Mouse (Mus musculus) lung, embryonic 14.5 days (tissue): ENCODE results near the gene Vasp. TPM values are rescaled to one million over a fixed set of nuclear protein-coding genes. Genes with fewer than 3 reads are reported as not detected.

Experiments used
- ATAC-seq: fragments of 200-750 bp; cut with Nextera tagmentation; 2 replicates; pipeline ENCODE4 v1.8.0; 2017; ENCODE audit warnings: mild to moderate bottlenecking, moderate TSS enrichment, moderate library complexity; ENCODE audit not compliant: insufficient read depth
- DNase-seq: peaks from one replicate; pipeline ENCODE4 v3.0.0-alpha.2; 2015
- H3K27ac ChIP-seq: fragments of 300-500 bp; sonication (generic); 2 replicates; pipeline ENCODE4 v1.5.1; 2014; ENCODE audit warnings: low read depth, mild to moderate bottlenecking, moderate library complexity
- H3K27me3 ChIP-seq: fragments of 300-500 bp; sonication (generic); 2 replicates; pipeline ENCODE4 v1.6.1; 2014; ENCODE audit warnings: low read length, control low read depth; ENCODE audit not compliant: insufficient read depth
- H3K36me3 ChIP-seq: fragments of 300-500 bp; sonication (generic); 2 replicates; pipeline ENCODE4 v1.6.1; 2014; ENCODE audit warnings: control low read depth; ENCODE audit not compliant: insufficient read depth
- H3K4me1 ChIP-seq: fragments of 300-500 bp; sonication (generic); 2 replicates; pipeline ENCODE4 v1.6.1; 2014; ENCODE audit warnings: antibody characterized with exemption, control low read depth; ENCODE audit not compliant: insufficient read depth
- H3K4me2 ChIP-seq: fragments of 300-500 bp; sonication (generic); 2 replicates; pipeline ENCODE4 v1.6.1; 2014; ENCODE audit warnings: mild to moderate bottlenecking
- H3K4me3 ChIP-seq: fragments of 300-500 bp; sonication (generic); 2 replicates; pipeline ENCODE4 v1.5.1; 2014; ENCODE audit warnings: low read depth, low read length
- H3K9ac ChIP-seq: fragments of 300-500 bp; sonication (generic); 2 replicates; pipeline ENCODE4 v1.6.1; 2014
- H3K9me3 ChIP-seq: fragments of 300-500 bp; sonication (generic); 2 replicates; pipeline ENCODE4 v1.6.1; 2016; ENCODE audit warnings: low read depth, low read length, control low read depth
- CTCF ChIP-seq: IDR thresholded peaks from 2 replicates; pipeline ENCODE4 v1.5.1; 2016; ENCODE audit warnings: antibody characterized with exemption, low read depth
- WGBS: fragments of 180-500 bp; shearing (Covaris S2); extraction: QIAGEN DNeasy Blood & Tissue Kit; methylation state at CpG from one replicate; pipeline ENCODE4 v1.1.7; 2014; 5-methylcytosine and 5-hydroxymethylcytosine counted together
- polyA plus RNA-seq: library from polyadenylated mRNA; unstranded; fragments of >200 nt; fragmentation: Nextera tagmentation; extraction: Ambion mirVana; gene quantifications from 2 replicates; pipeline ENCODE4 v1.2.1, GENCODE M21; 2014

The Vasp gene
- polyA plus RNA-seq, 1 experiment from 2014 or later = 95.3 TPM

DNA sequence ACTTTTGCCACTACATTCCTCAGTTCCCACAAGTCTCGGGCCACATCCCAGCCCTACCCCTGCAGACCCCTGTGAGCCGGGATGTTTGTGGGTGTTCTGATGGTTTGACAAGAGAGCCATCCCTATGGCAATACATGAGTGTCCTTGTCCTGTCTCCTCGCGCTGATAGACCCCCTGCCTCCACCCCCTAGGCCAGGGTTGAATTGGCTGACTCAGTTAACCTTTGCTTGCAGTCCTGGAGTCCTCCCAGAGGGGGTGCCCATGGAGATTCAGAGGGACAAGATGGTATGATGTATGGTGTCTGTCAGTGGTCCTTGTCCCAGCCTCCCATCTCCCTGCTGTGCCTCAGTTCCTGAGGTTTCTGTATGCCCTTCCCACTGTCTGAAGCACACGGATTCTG is 42.4 kb upstream of the Vasp start:
- Histone ChIP-seq H3K9me3 (no peaks in the 10 kb centered on the region), H3K4me1 (no peaks in the 10 kb centered on the region), H3K27me3 (no peaks in the 10 kb centered on the region), H3K9ac (no peak overlapping the region), H3K4me2 (no peak overlapping the region), H3K36me3 (no peaks in the 10 kb centered on the region), H3K4me3 (no peak overlapping the region), H3K27ac (no peak overlapping the region)
- WGBS = 41% methylated on average over 5 of the region's 5 CpGs
- TF ChIP-seq CTCF = no peak
- no peak for DNase-seq
- no peak for ATAC-seq

GRCm38 (mm10) chr7:19311991-19312390 is 40.4 kb upstream of the Vasp start:
- TF ChIP-seq CTCF = no peak
- Histone ChIP-seq H3K4me1 (no peaks in the 10 kb centered on the region), H3K27ac (no peak overlapping the region), H3K4me2 (no peak overlapping the region), H3K9me3 (no peaks in the 10 kb centered on the region), H3K4me3 (no peak overlapping the region), H3K27me3 (peaks cover 5% of the 10 kb centered on the region; the same call in 1 of the 2 replicates), H3K9ac (no peak overlapping the region), H3K36me3 (no peaks in the 10 kb centered on the region)
- DNase-seq = no peak
- no peak for ATAC-seq
- WGBS = 36% methylated on average over 4 of the region's 4 CpGs

- Histone ChIP-seq H3K4me3 (peak within 1 kb of the TSS; percentile 57), H3K36me3 (no peaks in the 10 kb centered on the region), H3K27ac (0 out of 2 replicates have a peak within 1 kb of the TSS, but pooled peaks have one; percentile 18), H3K27me3 (peaks cover 24% of the 10 kb centered on the region), H3K4me1 (no peaks in the 10 kb centered on the region), H3K9me3 (no peaks in the 10 kb centered on the region), H3K9ac (peak within 1 kb of the TSS; percentile 58), H3K4me2 (peak within 1 kb of the TSS; percentile 100)
- DNase-seq = peak; percentile 99
- WGBS = under 1% methylated on average over 49 of the region's 49 CpGs
- peak; percentile 78 for ATAC-seq
- peak; percentile 69 for TF ChIP-seq CTCF
These were observed 38.4 kb upstream of the Vasp start, which contains the start of gene Fosb for GRCm38 (mm10) chr7:19309884-19310641. Fosb (minus strand) TSS chr7:19310051.

- no peaks in the 10 kb centered on the region for H3K9me3 ChIP-seq
- ATAC-seq = no peak
- peak overlapping the region; percentile 51 for H3K9ac ChIP-seq
- TF ChIP-seq CTCF = no peak
- peaks cover 31% of the 10 kb centered on the region for H3K27me3 ChIP-seq
- under 1% methylated on average over 48 of the region's 48 CpGs for WGBS
- no peaks in the 10 kb centered on the region for H3K4me1 ChIP-seq
- H3K36me3 ChIP-seq = no peaks in the 10 kb centered on the region
- no peak overlapping the region for H3K27ac ChIP-seq
- H3K4me2 ChIP-seq = peak overlapping the region; percentile 100
- peak overlapping the region; percentile 57 for H3K4me3 ChIP-seq
- peak; percentile 8 for DNase-seq
These were observed 37.8 kb upstream of the Vasp start for GRCm38 (mm10) chr7:19309278-19309883.

DNA sequence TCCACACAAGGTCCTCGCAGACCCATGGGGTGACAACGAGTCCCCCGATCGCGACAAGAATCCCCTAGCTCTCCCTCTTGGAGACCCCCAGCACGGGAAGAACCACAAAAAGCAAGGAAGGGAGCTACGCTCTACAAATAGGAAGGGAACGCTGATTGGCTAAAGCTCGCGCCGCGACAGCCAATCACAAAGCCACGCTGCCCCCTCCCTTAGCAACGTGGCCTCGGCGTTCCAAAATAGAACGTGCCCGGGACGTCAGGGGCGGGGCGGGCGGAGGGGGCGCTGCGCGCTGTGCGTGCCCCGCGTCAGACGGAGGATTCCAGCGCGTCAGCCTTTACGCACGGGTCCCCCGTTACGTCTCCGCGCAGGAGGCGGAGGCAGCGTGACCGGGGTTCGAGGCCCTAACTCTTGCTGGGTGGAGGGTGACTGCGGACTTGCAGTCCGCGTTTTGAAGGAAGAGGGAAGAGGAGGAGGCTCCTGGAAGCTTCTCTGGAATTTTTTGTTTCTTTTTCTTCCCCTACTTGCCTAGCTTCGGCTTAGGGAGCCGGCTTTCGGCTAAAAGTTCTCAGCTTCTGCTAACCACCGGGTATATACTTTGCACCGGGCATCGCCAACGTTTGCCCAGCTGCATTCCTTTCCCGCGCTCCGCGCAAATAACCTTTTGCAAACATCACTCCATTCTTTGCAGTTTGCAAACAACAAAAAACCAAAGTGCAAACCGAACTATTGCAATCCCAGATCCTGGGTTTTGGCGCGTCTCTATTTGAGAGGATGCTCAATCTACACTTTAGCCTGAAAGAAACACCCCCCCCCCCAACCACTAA is 37.0 kb upstream of the Vasp start:
- TF ChIP-seq CTCF = peak; percentile 39
- WGBS = under 1% methylated on average over 58 of the region's 58 CpGs
- Histone ChIP-seq H3K9ac (peak overlapping the region; percentile 51), H3K27ac (peak overlapping the region; percentile 77), H3K4me2 (peak overlapping the region; percentile 100), H3K4me3 (peak overlapping the region; percentile 57), H3K9me3 (no peaks in the 10 kb centered on the region), H3K27me3 (peaks cover 38% of the 10 kb centered on the region), H3K4me1 (no peaks in the 10 kb centered on the region), H3K36me3 (no peaks in the 10 kb centered on the region)
- DNase-seq (peak; percentile 97), ATAC-seq (peak; percentile 87)

DNA sequence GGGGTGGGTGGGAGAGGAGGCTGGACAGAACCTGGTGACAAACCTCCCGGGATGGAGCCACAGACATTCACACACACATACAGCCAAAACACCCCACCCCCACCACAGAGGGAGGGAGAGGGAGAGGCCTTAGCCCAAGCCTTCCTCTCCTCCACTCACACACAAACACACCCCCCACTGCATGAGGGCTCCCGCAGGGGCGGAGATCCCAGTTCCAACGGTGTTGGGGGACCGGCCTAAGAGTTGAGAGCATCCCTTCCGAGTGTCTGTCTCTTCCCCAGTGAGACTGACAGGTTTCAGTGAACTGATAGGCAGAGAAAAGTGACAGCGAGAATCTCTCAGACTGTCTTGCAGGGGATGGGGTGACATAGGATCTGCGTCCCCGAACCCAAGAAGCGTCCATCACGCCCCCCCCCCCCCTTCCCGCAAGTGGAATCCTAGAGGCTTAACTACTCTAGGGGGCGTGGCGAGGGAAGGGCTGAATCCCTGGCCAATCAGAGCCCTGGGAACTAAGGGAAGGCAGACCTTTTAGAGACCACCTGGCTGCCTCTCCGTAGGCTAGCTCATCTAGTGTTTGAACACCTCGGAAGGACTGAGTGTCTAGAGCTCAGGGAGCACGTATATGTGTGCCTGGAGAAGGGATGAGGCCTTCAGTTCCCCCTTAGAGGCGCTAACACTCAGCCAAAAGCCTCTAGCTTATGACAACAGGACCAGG is 36.3 kb upstream of the Vasp start:
- no peaks in the 10 kb centered on the region for H3K4me1 ChIP-seq
- peak; percentile 81 for DNase-seq
- H3K4me3 ChIP-seq = peak overlapping the region; percentile 57
- 2% methylated on average over 18 of the region's 18 CpGs for WGBS
- peak; percentile 61 for ATAC-seq
- TF ChIP-seq CTCF = peak; percentile 31
- peak overlapping the region; percentile 77 for H3K27ac ChIP-seq
- peak overlapping the region; percentile 100 for H3K4me2 ChIP-seq
- H3K36me3 ChIP-seq = no peaks in the 10 kb centered on the region
- H3K9ac ChIP-seq = peak overlapping the region; percentile 49
- peaks cover 46% of the 10 kb centered on the region for H3K27me3 ChIP-seq
- no peaks in the 10 kb centered on the region for H3K9me3 ChIP-seq
